Mouse (Mus musculus) testis, postnatal 10 days (tissue): Measurements from ENCODE around the gene Larp1.
A peak's percentile ranks its signal among the peaks of the same experiment; 100 is the strongest.

Experiments used
- DNase-seq: peaks from one replicate; pipeline ENCODE4 v3.0.0; 2021; ENCODE audit warnings: low spot score

The Larp1 gene

GRCm38 (mm10) chr11:58009051-58009515, at the start of gene Larp1:
Larp1 (plus strand) TSS chr11:58009064.
- DNase-seq: no peak

GRCm38 (mm10) chr11:57959924-57960323, 48.9 kb upstream of the Larp1 start:
- no peak for DNase-seq

- peak; percentile 86 for DNase-seq
Measured at GRCm38 (mm10) chr11:57962382-57963285, 46.2 kb upstream of the Larp1 start.

GRCm38 (mm10) chr11:57963291-57963870, 45.5 kb upstream of the Larp1 start:
- DNase-seq: no peak

- no peak for DNase-seq
Measured at GRCm38 (mm10) chr11:57966630-57967029, 42.2 kb upstream of the Larp1 start.

- no peak for DNase-seq
Measured at GRCm38 (mm10) chr11:57968301-57968700, 40.6 kb upstream of the Larp1 start.

- no peak for DNase-seq
Measured at GRCm38 (mm10) chr11:57970541-57970940, 38.3 kb upstream of the Larp1 start.

- DNase-seq: peak; percentile 46
Measured at GRCm38 (mm10) chr11:57973001-57973912, 35.6 kb upstream of the Larp1 start.

GRCm38 (mm10) chr11:57973913-57974234, 35.0 kb upstream of the Larp1 start:
- no peak for DNase-seq

- no peak for DNase-seq
Measured at GRCm38 (mm10) chr11:57975876-57976275, 33.0 kb upstream of the Larp1 start.

GRCm38 (mm10) chr11:57977681-57978080, 31.2 kb upstream of the Larp1 start:
- no peak for DNase-seq

GRCm38 (mm10) chr11:57979621-57980020, 29.2 kb upstream of the Larp1 start:
- no peak for DNase-seq

- DNase-seq: no peak
Measured at GRCm38 (mm10) chr11:57981083-57981809, 27.6 kb upstream of the Larp1 start.

- DNase-seq: peak; percentile 66
Measured at GRCm38 (mm10) chr11:57983480-57984342, 25.2 kb upstream of the Larp1 start.

- DNase-seq: no peak
Measured at GRCm38 (mm10) chr11:57984343-57984666, 24.6 kb upstream of the Larp1 start.

GRCm38 (mm10) chr11:57985485-57985884, 23.4 kb upstream of the Larp1 start:
- DNase-seq: no peak

- DNase-seq: no peak
Measured at GRCm38 (mm10) chr11:57986053-57986452, 22.8 kb upstream of the Larp1 start.

GRCm38 (mm10) chr11:57986456-57986855, 22.4 kb upstream of the Larp1 start:
- no peak for DNase-seq

- no peak for DNase-seq
Measured at GRCm38 (mm10) chr11:57986861-57987260, 22.0 kb upstream of the Larp1 start.

GRCm38 (mm10) chr11:57998168-57998567, 10.7 kb upstream of the Larp1 start:
- no peak for DNase-seq

- no peak for DNase-seq
Measured at GRCm38 (mm10) chr11:57998872-57999271, 10.0 kb upstream of the Larp1 start.
